Mouse (Mus musculus): ENCODE measurements around the gene Osbp2. TPM values are rescaled to one million over a fixed set of nuclear protein-coding genes. Genes with fewer than 3 reads are reported as not detected.

Osbp2 gene
- total RNA-seq, 2 experiments from 2014 or later, result 81.4 to 86.7 TPM

- no peak for DNase-seq (ENCODE audit: low spot score in 2 of 2)
- Histone ChIP-seq H3K27ac (no peak overlapping the region), H3K4me3 (no peak overlapping the region)
- no peak for TF ChIP-seq CTCF (conservative IDR thresholded peaks at IDR 0.05)
Measured at GRCm38 (mm10) chr11:3667506-3667905, 196.2 kb downstream of the Osbp2 start.

- DNase-seq (ENCODE audit: low spot score in 2 of 2), result no peak
- no peak overlapping the region for H3K4me3 ChIP-seq
- no peak overlapping the region for H3K27ac ChIP-seq
- TF ChIP-seq CTCF (conservative IDR thresholded peaks at IDR 0.05), result no peak
Measured at GRCm38 (mm10) chr11:3661964-3662363, 201.7 kb downstream of the Osbp2 start.

Other genes starting within 250 kb of the Osbp2 start
- 10 to 100 TPM; 41.8 to 42.6 TPM for gene Morc2a, start 214.7 kb downstream of the Osbp2 start, total RNA-seq (2021)
- under 1 TPM; 0.39 to 0.41 TPM for gene 4921536K21Rik, start 31.2 kb upstream of the Osbp2 start, total RNA-seq (2021)
- 10 to 100 TPM; 24.6 to 26.0 TPM for gene Dusp18, start 31.3 kb upstream of the Osbp2 start, total RNA-seq (2021)
- 10 to 100 TPM; 16.9 TPM for gene Slc35e4, start 50.8 kb upstream of the Osbp2 start, total RNA-seq (2021)
- 10 to 100 TPM; 18.5 to 19.4 TPM for gene Tcn2, start 68.3 kb upstream of the Osbp2 start, total RNA-seq (2021)
- gene Pes1, start 100.1 kb upstream of the Osbp2 start, total RNA-seq (2021), result 10 to 100 TPM; 34.8 to 40.5 TPM
- gene 4930556J24Rik, start 112.9 kb upstream of the Osbp2 start, total RNA-seq (2021), result not detected
- 1 to 10 TPM; 8.5 to 9.8 TPM for gene Gal3st1, start 119.7 kb upstream of the Osbp2 start, total RNA-seq (2021)
- under 1 TPM; 0.17 to 0.64 TPM for gene Sec14l4, start 167.6 kb upstream of the Osbp2 start, total RNA-seq (2021)
- gene Sec14l3, start 200.9 kb upstream of the Osbp2 start, total RNA-seq (2021), result 1 to 10 TPM; 1.3 to 2.6 TPM
- 100 to 1,000 TPM; 115 to 119 TPM for gene Mtfp1, start 231.5 kb upstream of the Osbp2 start, total RNA-seq (2021)